Mouse (Mus musculus): Measurements from ENCODE around the gene E2f4. TPM values are rescaled to one million over a fixed set of nuclear protein-coding genes. Genes with fewer than 3 reads are reported as not detected.

Gene E2f4
- 3.7 TPM for polyA plus RNA-seq (2014; fragmentation: Illumina TruSeq; extraction: RNeasy Lipid Tissue Mini Kit (QIAGEN cat#74804))

DNA sequence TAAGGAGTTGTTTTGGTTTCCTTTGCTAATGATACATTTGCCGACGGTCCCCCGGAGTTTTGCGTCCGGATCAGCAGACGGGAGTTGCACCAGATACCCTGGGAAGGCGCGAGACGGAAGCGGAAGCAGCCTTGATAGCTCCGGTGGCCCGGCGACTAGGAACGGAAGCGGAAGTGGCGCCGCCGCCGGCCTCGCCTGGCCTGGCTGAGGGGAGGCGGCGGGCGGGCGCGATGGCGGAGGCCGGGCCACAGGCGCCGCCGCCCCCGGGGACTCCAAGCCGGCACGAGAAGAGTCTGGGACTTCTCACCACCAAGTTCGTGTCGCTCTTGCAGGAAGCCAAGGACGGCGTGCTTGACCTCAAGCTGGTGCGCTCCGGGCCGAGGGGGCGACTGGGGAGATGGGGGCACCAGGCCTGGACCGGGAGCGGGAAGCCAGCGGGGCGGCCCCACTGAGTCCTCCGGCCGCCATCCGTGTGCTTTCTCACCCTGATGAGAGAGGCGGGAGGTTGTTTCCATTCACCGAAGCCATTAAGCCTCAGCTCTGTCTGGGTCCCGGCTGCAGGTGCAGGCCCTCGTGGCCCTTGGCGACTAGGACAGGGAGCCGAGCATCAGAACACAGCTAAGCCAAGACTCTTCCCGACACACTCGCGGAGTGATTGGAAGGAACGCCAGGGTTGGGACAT is at the start of gene E2f4:
Gene E2f4 (plus strand): TSS at position 153 of the 682 bp plus-strand sequence.

DNA sequence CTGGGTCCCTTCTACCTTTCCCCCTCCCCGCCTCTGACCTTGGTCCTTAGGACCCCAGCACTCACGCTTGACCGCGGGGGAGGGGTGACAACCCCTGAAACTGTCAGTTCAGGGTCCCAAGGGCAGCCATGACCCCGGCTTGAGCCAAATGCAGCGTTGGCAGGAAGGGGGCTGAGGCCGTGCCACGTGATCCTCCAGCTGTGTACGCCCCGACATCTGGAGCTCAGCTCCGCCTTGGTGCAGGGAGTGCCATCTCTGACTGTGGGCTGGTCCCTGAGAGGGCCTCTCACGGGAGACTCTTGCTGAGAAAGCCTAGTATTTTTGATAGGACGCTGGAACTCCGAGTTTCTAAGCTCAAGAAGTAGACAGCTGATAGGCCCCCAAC is 42.5 kb upstream of the E2f4 start, which contains the start of gene B3gnt9:
Gene B3gnt9 (minus strand): TSS at position 188 of the 385 bp plus-strand sequence.

DNA sequence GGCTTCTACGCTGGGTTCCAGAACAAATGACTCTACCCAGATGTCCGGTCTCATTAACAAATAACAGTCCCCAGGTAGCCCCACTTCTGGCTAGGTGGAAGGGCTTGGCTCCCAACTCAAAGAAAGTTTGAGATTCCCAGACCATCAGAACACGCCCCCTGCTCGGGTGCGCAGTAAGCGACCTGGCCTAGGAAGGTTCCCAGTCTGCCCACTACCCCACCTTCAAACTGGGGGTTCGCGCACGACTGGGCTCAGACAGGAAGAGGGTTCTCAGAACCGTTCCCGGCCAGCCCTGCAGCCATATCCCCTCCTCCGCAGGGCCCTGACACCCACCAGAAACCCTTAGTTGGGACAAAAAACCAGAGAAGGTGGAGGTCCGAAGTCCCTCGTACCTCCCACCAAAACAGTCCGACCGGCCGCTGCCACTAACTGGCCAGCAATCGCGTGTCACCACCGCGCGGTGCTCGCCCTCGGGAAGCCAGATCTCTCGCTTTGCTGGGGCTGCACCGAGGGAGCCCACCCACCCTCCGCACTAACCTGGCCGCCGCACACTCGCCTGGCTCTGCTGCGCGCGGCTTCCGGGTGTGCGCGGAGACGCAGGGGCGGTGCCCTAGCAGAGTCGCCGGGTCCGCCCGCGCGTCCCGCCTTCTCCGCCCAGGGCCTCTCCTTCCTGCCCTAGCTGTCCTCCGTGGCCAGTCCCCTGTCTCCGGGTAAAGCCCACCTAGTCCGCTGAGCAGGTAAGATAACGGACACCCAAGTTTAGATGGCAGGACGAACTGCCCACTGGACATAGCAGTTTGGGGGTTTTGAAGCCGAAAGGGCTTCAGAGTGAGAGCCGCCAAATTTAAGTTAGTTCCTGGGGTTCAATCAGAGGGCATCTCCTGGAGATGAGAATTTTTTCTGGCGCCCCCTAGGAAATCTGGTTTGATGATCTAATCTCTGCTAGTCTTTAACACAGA is 33.2 kb upstream of the E2f4 start, which contains the start of the genes Tradd and Fbxl8:
Gene Tradd (minus strand): TSS at position 586 of the 959 bp plus-strand sequence.
Gene Fbxl8 (plus strand): TSS at position 625 of the 959 bp plus-strand sequence.

DNA sequence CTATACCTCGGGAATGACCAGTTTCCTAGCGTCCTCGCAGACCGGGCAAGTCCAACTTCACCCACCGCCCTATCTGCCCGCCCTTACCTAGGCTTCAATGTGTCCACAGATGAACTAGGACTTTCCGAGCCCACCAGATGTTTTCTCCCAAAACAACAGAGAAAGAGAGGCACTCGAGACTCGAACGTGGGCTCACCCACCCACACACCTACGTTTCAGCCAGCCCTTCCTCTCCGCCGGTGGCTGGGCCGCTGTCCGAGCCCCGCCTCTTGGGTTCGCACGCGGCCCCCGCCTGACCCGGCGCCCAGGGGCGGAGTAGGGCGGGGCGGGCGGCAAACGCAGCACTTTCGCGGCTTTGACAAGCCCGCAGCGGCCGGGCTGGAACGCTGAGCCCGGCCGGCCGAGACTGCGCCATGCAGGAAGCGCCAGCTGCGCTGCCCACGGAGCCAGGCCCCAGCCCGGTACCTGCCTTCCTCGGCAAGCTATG is 28.0 kb upstream of the E2f4 start, which contains the start of gene Hsf4:
Gene Hsf4 (plus strand): TSS at position 341 of the 487 bp plus-strand sequence.

DNA sequence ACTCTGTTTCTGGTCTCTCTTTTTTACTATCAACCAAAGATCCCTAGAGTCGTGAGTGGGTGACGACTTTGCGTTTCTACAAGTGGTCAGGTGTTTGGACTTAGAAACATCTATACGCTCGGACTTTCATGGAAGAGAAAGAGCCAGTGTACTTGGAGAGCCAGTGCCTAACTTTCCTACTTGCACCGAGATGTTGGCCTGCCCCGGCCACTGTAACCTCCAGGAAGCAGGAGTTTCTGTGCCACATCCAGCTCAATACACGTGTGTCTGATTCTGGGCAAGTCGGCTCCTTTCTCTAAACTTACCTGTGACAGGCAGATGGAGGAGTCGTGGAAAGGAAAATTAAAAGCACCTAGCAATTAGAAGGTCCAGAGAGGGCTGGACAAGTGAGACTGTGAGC is 21.6 kb upstream of the E2f4 start, which contains the start of gene Nol3:
Gene Nol3 (plus strand): TSS at position 301 of the 400 bp plus-strand sequence.

DNA sequence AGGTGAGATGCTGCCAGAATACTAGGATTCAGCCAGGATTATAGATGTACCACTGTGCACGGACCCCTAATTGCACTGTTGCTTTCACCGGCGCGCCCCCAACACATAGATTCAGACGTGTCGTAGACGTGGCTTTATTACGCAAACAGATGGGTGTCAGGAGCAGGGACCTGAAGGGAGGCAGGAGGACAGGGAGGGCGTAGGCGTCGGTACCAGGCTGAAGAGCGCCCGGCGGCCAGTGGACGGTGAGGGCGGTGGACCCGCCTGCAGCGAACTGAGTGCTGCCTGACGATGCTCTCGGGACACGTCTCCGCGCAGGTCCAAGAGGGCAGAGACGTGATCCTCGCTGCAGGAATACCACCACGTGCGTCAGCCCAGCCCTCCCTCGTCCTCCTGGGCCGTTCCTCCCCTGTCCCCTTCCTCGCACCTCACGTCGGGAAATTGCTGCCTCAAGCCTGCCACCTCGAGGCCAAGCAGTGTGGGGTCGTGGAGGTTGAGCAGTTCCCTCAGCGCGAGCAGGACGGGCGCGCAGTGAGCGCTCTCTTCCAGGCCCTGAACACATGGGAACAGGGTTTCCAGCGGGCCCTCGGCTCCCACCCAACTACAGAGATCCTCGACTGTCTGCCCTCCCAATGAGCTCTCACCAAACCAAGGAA is 7.5 kb upstream of the E2f4 start, which contains the start of gene 4931428F04Rik:
Gene 4931428F04Rik (minus strand): TSS at position 60 of the 656 bp plus-strand sequence.

DNA sequence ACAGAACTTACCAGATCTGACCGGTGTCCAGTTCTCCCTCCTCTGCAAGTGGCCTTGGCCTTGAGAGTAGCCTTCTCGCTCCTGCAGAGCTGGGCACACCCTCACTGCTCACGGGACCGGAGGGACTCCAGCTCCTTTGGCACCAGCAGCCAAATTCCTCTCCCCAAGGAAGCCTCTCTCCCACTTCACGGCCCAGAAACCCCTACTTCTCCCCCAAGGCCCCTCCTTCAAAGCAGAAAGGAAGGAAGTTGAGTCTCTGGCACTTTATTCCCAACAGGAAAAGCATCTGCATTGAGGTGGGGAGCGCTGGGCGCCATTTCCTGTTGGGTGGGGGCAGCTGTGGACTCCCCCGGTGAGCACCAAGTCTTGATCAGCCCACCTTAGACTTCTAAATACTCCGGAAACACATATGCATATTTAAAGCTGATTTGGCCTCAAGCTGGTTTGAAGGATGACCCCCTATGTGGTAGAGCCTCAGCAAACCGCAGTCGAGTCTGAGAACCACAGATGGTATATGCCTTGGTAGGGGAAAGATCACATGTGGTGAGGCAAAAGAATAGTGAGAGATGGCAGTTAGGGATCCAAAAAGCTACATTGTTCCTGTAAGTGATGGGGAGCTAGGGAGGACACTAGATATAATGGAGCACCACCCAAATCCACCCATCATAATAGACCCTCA is 1.4 kb upstream of the E2f4 start, which contains the start of gene Exoc3l:
Gene Exoc3l (minus strand): TSS at position 207 of the 679 bp plus-strand sequence.

DNA sequence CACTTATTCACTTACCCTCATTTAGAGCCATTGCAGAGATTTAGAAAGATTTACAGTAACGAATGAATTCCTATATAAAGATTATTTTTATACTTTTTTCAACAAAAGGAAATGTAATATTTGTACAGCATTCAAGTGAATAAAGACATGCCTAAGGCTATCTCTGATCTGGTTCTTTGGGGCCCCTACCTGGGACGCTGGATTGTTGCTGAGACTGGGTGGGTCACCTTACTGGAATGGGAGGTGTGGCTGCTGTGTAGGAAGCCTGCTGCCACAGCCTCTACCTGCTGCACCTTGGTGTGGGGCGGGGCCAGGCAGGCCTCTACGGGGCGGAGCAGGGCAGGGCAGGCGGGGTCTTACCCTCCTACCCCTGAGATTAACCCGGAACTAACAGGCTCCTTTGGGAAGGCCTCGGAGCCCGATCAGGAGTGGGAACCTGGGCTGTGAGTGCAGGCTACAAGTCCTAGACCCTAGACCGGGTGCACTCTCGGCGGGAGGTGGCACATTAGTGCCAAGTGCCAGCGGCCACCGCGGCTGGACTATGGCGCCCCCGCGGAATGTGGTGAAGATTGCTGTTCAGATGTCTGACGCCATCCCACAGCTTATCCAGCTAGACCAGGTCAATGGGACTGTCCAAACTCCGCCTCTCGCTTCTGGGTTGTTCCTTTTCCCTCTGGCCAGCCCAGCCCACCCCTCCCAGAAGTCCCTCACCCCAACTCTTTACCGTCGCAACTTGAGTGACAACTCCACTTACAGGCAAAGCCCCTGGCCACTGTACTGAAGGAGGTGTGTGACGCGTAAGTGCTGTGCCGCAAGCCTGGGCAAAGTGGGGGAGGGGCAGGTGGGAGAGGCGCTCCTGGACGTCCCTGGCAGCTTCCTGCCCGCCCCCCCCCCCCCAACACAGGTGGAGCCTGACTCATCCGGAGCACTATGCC is 8.0 kb downstream of the E2f4 start, which contains the start of gene Elmo3:
Gene Elmo3 (plus strand): TSS at position 391 of the 935 bp plus-strand sequence.

DNA sequence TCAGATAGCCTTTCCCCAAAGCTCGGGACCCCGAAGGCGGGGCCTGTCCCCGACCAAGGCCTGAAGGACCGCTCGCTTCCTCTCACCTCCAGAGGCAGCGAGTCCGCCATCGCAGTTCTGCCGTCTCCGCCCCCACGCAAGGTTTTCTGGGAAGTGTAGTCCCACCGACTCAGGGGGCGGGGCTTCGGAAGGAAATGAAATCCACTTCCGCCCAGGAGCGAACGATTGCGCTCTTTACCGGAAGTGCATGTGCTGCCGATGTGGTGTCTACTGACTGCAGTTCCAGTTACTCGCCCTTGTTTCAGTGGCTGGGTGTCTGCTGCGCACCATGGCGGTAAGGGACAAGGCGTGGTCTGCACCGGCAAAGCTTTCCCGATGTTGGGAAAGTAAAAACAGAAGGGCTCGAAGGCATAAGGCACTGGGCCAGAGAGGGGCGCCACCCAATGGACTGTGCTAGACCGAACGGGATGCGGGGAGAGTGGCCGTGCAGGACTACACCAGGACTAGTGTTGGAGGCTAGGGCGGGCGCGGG is 28.7 kb downstream of the E2f4 start, which contains the start of the genes Lrrc29 and Tmem208:
Gene Lrrc29 (minus strand): TSS at position 138 of the 532 bp plus-strand sequence.
Gene Tmem208 (plus strand): TSS at position 214 of the 532 bp plus-strand sequence.

DNA sequence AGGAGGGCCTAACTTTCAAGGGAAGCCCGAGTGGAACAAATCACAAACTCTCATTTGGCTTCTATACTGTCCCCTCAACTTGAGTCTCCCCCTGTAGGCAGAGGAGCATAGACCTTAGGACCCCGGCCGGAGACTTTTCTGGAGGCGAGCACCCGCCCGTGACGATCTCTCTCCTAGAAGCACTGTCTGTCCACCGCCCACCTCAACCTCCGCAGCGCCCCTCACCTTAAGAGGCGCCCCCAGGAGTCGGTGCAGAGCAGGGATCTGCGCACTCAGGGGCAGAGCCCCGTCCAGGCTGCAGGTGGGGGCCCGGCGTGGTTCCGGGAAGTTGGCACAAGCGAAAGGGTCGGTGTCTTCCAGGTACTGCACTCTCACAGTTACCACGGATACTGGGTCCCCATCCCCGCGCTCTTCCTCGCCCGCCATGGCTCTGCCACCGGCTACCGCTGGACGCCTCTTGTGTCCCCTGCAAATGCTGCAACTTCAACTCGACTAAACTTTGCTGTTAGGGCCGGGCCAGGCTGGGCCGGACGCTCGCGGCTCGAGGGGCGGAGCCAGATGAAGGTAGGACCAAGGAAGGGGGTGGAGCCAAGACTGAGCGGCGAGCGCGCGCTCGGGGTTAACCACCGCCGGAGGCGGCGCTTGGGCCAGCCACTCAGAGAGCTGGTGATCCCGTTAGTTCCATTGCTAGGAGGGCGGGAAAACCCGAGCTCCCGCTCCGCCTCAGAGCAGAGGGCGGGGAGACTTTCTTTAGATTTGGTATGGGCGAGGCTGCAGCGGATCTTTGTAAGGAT is 50.2 kb downstream of the E2f4 start, which contains the start of gene Fhod1:
Gene Fhod1 (minus strand): TSS at position 526 of the 794 bp plus-strand sequence.

DNA sequence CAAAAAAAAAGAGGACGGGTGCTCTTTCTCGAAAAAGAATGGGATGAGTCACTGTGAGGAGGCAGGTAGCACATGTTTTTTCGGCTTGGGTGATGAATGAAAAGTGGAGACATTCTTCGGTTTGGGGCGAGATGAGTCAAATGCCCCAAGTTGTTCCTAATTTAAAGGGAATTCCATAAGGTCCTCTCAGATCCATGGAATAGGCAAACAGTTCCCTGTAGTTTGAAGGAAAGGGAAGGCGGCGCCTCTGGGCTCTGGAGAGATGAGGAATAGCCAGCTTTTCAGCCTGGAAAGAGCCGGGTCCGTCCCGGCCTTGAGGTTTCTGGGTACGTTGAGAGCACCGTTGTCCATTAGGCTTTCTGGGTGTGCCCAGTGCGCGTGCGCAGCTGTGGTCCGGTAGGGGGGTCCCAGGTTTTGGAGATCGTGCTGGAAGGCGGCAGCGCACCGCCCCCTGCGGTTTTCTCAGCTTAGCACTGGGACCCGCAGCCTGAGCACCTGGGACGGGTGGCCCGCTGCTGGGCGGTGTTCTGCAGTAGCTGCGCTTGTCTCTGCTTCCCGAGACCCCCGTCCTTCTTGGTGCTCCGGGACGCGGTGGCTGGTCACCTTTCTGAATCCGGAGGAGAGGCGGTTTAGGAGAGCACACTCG is 51.1 kb downstream of the E2f4 start, which contains the start of gene Slc9a5:
Gene Slc9a5 (plus strand): TSS at position 394 of the 646 bp plus-strand sequence.

Other genes starting within 250 kb of the E2f4 start
- not detected for gene Ces3a, start 249.1 kb upstream of the E2f4 start, polyA plus RNA-seq (2014; fragmentation: Illumina TruSeq; extraction: RNeasy Lipid Tissue Mini Kit (QIAGEN cat#74804))
- gene Ces3b, start 213.9 kb upstream of the E2f4 start, polyA plus RNA-seq (2014; fragmentation: Illumina TruSeq; extraction: RNeasy Lipid Tissue Mini Kit (QIAGEN cat#74804)): not detected
- gene Ces4a, start 165.9 kb upstream of the E2f4 start, polyA plus RNA-seq (2014; fragmentation: Illumina TruSeq; extraction: RNeasy Lipid Tissue Mini Kit (QIAGEN cat#74804)): not detected
- 456 TPM for gene Cbfb, start 127.0 kb upstream of the E2f4 start, polyA plus RNA-seq (2014; fragmentation: Illumina TruSeq; extraction: RNeasy Lipid Tissue Mini Kit (QIAGEN cat#74804))
- gene D230025D16Rik, start 72.5 kb upstream of the E2f4 start, polyA plus RNA-seq (2014; fragmentation: Illumina TruSeq; extraction: RNeasy Lipid Tissue Mini Kit (QIAGEN cat#74804)): 67.4 TPM
- gene B3gnt9, start 42.5 kb upstream of the E2f4 start, polyA plus RNA-seq (2014; fragmentation: Illumina TruSeq; extraction: RNeasy Lipid Tissue Mini Kit (QIAGEN cat#74804)): 5.4 TPM
- gene Tradd, start 33.1 kb upstream of the E2f4 start, polyA plus RNA-seq (2014; fragmentation: Illumina TruSeq; extraction: RNeasy Lipid Tissue Mini Kit (QIAGEN cat#74804)): 0.60 TPM
- gene Fbxl8, start 33.0 kb upstream of the E2f4 start, polyA plus RNA-seq (2014; fragmentation: Illumina TruSeq; extraction: RNeasy Lipid Tissue Mini Kit (QIAGEN cat#74804)): not detected
- gene Hsf4, start 27.9 kb upstream of the E2f4 start, polyA plus RNA-seq (2014; fragmentation: Illumina TruSeq; extraction: RNeasy Lipid Tissue Mini Kit (QIAGEN cat#74804)): not detected
- not detected for gene Nol3, start 21.5 kb upstream of the E2f4 start, polyA plus RNA-seq (2014; fragmentation: Illumina TruSeq; extraction: RNeasy Lipid Tissue Mini Kit (QIAGEN cat#74804))
- gene 4931428F04Rik, start 7.8 kb upstream of the E2f4 start, polyA plus RNA-seq (2014; fragmentation: Illumina TruSeq; extraction: RNeasy Lipid Tissue Mini Kit (QIAGEN cat#74804)): 1.3 TPM
- 0.40 TPM for gene Exoc3l, start 1.6 kb upstream of the E2f4 start, polyA plus RNA-seq (2014; fragmentation: Illumina TruSeq; extraction: RNeasy Lipid Tissue Mini Kit (QIAGEN cat#74804))
- 0.63 TPM for gene Elmo3, start 7.9 kb downstream of the E2f4 start, polyA plus RNA-seq (2014; fragmentation: Illumina TruSeq; extraction: RNeasy Lipid Tissue Mini Kit (QIAGEN cat#74804))
- not detected for gene Lrrc29, start 28.6 kb downstream of the E2f4 start, polyA plus RNA-seq (2014; fragmentation: Illumina TruSeq; extraction: RNeasy Lipid Tissue Mini Kit (QIAGEN cat#74804))
- gene Tmem208, start 28.7 kb downstream of the E2f4 start, polyA plus RNA-seq (2014; fragmentation: Illumina TruSeq; extraction: RNeasy Lipid Tissue Mini Kit (QIAGEN cat#74804)): 3.2 TPM
- 0.26 TPM for gene Fhod1, start 50.3 kb downstream of the E2f4 start, polyA plus RNA-seq (2014; fragmentation: Illumina TruSeq; extraction: RNeasy Lipid Tissue Mini Kit (QIAGEN cat#74804))
- not detected for gene Slc9a5, start 51.2 kb downstream of the E2f4 start, polyA plus RNA-seq (2014; fragmentation: Illumina TruSeq; extraction: RNeasy Lipid Tissue Mini Kit (QIAGEN cat#74804))
- 0.37 TPM for gene Plekhg4, start 75.6 kb downstream of the E2f4 start, polyA plus RNA-seq (2014; fragmentation: Illumina TruSeq; extraction: RNeasy Lipid Tissue Mini Kit (QIAGEN cat#74804))
- not detected for gene Kctd19, start 115.8 kb downstream of the E2f4 start, polyA plus RNA-seq (2014; fragmentation: Illumina TruSeq; extraction: RNeasy Lipid Tissue Mini Kit (QIAGEN cat#74804))
- gene Lrrc36, start 115.9 kb downstream of the E2f4 start, polyA plus RNA-seq (2014; fragmentation: Illumina TruSeq; extraction: RNeasy Lipid Tissue Mini Kit (QIAGEN cat#74804)): 0.46 TPM
- not detected for gene Tppp3, start 173.9 kb downstream of the E2f4 start, polyA plus RNA-seq (2014; fragmentation: Illumina TruSeq; extraction: RNeasy Lipid Tissue Mini Kit (QIAGEN cat#74804))
- 2.0 TPM for gene Zdhhc1, start 199.2 kb downstream of the E2f4 start, polyA plus RNA-seq (2014; fragmentation: Illumina TruSeq; extraction: RNeasy Lipid Tissue Mini Kit (QIAGEN cat#74804))
- 7.0 TPM for gene Hsd11b2, start 221.1 kb downstream of the E2f4 start, polyA plus RNA-seq (2014; fragmentation: Illumina TruSeq; extraction: RNeasy Lipid Tissue Mini Kit (QIAGEN cat#74804))